Mouse (Mus musculus) gastrocnemius, postnatal 10 days (tissue): ENCODE data around the gene Eif3g. TPM values are rescaled to one million over a fixed set of nuclear protein-coding genes. Genes with fewer than 3 reads are reported as not detected.
A peak's percentile ranks its signal among the peaks of the same experiment; 100 is the strongest.

Experiments used
- DNase-seq: peaks from one replicate; pipeline ENCODE4 v3.0.0; 2021; ENCODE audit warnings: mixed read lengths
- total RNA-seq, 2 experiments: library from RNA; stranded (reverse); gene quantifications; 2 replicates each; pipeline ENCODE4 v1.2.3; 2021

Gene Eif3g
- total RNA-seq, 2 experiments from 2014 or later = 131 to 133 TPM

DNA sequence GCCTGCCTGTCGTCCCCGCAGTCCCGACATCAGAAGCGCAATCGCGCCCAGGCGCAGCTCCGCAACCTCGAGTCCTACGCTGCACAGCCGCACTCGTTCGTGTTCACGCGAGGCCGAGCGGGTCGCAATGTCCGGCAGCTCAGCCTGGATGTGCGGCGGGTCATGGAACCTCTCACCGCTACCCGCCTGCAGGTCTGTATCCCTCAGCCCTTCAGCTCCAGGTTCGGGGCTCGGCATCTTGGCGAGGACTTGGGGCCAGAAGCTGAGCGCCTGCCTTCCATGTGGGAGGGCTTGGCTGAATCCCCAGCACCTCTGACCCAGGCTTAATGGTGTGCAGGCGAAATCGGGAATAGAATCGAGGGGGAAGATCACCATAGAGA is 10.0 kb downstream of the Eif3g start:
- no peak for DNase-seq

DNA sequence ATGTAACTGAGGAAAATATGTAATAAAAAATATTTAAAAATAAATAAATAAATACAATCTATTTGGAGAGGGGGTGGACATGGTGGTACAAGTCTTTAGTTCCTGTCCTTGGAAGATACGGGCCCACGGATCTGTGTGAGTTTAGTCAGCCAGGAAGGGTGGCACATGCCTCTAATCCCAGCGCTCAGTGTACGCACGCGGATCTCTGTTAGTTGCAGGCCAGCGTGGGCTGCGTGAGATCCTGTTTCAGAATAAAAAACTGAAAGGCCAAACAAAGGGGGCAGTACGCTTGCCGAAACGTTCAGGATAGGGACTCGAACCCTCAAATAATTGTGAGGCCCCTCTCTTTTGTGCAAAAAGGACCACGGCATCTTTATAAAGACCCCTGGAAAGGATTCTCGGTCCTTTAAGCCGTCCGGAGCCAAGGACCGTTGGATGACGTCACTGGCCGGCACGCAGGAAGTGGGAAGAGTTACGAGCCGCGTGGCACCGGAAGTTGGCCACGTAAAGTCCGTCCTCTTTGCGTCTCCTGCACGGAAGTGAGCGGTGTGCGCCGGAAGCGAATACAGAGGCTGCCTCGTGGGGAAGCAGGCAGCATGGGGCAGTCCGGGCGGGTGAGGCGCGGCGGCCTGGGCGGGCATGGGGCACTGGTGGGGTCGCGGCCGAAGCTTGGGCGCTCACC is 10.6 kb downstream of the Eif3g start, which contains the start of gene Ppan:
Gene Ppan (plus strand): TSS at position 472 of the 682 bp plus-strand sequence.
- peak; percentile 93 for DNase-seq

DNA sequence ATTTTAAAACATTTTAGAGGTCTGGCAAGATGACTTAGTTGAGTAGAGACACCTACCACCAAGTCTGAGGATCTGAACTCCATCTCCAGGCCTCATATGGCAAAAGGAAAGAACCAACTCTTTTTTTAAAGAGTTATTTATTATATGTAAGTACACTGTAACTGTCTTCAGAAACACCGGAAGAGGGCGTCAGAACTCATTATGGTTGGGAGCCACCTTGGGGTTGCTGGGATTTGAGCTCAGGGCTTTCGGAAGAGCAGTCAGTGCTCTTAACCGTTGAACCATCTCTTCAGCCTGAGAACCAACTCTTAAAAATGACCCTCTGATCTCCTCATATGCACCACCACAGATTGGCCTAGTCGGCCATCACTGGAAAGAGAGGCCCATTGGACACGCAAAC is 11.2 kb downstream of the Eif3g start:
- DNase-seq = no peak

- no peak for DNase-seq
These were observed 11.9 kb downstream of the Eif3g start for GRCm38 (mm10) chr9:20886563-20886962.

- DNase-seq = no peak
These were observed 19.2 kb downstream of the Eif3g start, which contains the start of gene Angptl6 for GRCm38 (mm10) chr9:20879097-20879792. Angptl6 (minus strand) TSS chr9:20879727.

DNA sequence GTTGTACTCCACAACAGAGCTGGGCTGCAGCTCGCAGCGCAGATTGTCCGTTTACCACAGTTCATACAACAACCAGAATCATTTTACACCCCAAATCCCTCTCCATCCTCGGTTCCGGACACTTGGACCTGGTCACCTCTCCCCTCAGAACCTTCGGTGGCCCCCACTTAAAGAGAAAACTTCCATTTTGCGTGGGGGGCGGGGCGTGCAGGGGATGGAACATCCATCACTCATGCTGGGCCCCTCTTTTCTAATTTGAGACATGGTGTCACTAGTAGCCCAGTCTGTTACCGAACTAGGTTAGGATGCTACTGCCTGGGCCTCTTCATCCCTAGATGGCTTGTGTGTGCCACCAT is 19.7 kb downstream of the Eif3g start:
- peak; percentile 35 for DNase-seq

GRCm38 (mm10) chr9:20878041-20878709 is 20.2 kb downstream of the Eif3g start:
- DNase-seq = peak; percentile 100

DNA sequence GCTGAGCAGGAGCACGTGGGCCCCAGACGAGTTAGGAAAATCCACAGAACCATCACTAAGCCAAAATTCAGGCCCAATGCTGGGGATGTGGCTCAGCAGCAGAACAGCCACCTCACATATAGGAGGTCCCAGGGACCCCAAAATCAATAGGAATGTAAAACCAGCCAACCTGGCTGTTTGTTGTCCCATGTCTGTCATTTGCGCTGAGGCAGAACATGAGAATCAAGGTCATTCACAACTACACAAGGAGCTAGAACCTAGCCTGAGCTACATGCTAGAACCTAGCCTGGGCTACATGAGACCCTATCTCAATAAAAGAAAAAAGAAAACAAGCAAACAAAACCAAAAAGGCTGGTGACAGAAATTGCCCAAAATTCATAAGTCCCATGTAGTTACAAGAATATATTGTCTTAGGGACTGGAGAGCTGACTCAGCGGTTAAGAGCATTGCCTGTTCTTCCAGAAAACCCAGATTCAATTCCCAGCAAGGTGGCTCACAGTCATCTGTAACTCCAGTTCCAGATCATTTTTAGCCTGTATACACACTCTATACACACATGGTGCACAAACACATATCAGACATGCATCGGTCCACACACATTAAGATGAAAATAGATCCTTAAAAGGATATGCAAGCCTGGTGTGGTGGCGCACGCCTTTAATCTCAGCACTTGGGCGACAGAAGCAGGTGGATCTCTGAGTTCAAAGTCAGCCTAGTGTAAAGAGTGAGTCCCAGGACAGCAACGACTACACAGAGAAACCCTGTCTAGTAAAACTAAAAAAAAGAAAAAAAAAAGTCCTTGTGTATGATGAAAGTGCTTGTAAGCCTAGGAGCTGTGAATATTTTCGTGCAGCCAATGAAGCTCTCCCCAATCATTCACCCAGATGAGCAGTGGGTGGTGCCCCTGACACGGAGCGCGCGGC is 21.0 kb downstream of the Eif3g start:
- DNase-seq = no peak

DNA sequence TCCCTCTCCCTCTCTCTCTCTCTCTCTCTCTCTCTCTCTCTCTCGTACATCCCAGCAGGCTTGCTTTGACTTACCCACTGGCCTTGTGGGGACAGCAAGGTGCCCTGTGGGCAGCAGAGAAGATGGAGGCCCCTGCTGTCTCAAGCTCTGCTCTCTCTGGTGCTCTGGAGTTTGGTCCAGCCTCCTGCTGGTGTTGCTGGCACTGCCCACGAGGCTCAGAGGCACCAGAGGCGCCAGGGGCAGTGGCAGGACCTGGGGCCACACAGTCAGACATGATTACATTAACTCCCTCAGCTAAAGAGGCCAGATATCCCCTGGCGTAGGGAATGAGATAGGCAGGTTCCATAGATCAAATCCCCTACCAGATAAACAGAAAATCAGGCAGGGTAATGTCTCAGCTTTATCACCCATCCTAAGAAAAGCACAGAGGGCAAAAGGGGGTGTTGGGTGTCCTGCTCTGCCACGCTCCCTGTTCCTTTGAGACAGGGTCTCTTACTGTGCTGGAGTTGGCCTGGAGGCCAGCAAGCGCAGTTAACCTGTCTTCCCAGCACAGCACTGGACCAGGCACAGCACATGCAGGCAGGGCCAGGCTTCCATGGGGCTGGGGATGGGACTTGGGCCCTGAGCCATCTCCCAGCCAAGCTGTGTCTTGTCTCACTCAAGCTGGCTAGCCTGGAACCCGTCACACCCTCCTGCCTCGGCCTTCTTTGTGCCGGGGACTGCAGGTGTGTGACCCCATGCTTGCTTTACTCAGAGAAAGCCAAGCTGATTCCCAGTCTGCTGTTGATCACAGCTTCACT is 21.9 kb downstream of the Eif3g start:
- DNase-seq = no peak

DNA sequence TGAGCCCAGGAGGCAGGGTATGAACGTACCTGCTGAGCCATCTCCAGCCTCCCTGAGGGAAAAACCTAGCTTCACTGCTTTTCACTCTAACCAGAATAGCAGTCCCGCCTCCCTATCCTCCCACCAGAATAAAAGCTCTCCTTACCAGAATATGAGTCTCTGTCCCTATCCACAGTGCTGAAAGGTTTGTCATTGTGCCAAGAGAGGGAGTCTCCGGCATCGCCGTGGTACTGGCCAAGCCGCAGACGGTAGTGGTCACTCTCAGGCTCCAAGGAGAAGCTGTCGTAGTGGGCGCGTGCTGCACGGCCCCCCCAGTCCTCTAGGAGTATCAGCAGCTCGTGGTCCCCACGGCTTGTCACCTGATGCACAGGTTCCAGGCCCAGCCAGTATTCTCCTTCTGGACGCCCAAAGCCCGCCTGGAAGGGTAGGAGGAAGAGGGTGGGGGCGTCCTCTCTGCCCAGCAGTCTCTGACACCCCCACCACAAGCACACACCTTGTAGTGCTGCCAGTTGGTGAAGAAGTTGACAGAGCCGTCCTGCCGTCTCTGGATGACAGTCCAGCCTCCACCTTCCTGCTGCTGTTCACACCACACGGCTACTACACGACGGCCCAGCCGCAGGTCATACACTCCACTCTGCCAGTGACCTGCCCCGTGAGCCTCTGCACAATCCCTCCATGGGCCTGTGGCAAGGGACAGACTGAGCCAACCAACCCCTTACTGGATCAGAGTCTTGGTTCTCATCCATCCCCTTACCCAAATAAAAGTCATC is 23.2 kb downstream of the Eif3g start:
- DNase-seq = no peak

DNA sequence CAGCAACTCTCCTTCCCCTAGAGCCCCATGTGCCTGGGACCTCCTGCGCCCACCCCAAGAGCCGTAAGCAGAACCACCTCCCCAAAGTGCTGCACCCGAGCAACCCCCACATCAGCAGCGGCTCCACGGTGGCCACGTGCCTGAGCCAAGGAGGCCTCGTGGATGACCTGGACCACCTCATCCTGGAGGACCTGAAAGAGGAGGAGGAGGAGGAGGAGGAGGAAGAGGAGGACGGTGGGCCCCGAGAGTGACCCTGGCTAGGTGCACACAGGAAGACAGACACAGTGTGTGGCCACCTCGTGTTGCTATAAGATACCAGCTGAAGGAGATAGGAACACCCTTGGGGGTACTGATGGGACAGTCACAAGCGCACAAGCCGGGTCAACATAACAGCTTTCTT is 24.9 kb downstream of the Eif3g start:
- DNase-seq = no peak

DNA sequence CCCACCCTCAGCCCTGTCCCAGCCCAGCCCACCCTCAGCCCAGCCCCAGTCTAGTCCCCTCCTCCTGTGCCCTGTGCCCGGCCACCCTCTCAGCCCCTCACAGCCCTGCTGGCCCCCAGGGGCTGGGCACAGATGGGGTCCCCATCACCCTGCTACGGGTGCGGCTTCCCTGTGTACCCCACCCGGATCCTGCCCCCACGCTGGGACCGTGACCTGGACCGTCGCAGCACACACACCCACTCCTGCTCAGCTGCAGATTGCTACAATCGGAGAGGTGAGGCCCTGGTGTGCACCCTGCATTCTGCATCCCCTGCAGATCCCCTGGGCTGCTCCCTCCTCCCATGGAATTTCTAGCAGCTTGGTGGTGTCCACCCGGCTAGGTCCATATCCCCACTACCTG is 25.4 kb downstream of the Eif3g start:
- no peak for DNase-seq

DNA sequence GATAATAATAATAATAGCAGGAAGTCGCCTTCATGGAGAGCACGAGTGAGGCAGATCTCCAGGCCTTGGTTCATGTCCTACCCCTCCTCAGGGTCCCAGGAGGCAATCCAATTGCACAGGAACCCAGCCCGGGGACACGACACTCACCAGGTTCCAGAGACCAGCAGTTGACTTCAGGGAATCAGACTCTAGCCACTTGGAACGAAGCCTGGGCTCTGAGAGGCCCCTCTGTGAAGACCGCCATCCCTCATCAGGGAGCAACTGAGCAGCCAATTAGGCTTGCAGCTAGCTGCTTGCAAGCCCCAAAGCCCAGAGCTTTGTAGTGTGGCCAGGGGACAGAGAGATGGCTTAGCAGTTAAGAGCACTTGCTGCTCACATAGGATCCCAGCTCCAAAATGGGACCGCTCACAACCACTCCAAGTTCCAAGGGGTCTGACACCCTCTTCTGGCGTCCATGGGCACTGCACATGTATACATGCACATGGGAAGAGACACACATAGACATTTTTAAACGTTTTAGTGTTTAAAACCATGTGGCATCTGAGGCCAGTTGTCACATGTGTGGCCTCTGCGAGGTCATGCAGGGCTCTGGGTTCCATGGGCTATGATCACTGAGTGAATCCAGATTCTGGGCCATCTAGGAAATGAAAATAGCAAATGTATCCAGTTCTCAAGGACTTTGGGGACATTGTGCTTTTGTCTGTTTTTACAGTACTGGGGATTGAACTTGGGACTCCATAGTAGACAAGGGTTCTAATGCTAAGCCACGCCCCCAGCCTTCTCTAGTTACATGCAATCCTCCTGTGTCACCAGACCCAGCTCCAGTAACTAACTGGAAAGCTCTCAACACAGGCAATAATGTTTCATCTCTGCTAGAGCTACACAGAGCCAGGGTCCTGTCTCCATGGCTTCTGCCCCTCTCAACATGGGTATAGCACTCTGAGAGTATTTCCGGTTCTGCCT is 27.9 kb downstream of the Eif3g start:
- no peak for DNase-seq

DNA sequence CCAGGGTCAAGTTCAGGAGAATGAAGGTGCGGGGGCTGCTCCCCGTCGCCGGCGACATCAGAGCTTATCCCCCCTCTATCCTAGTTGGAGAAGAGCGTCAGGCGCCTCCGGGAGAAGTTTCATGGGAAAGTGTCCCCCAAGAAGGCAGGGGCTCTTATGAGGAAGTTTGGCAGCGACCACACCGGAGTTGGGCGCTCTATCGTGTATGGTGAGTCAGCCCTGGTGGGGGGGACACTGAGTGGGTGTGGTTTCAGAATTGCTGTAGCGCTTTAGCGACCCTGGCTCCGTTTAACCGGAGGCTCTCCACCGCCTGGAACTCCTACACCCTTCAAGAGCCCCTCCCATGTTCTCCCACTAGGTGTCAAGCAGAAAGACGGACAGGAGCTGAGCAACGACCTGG is 29.2 kb downstream of the Eif3g start:
- DNase-seq = no peak

- peak; percentile 58 for DNase-seq
These were observed 29.9 kb downstream of the Eif3g start, which contains the start of gene A230050P20Rik for GRCm38 (mm10) chr9:20868448-20869001. A230050P20Rik (plus strand) TSS chr9:20868642.

DNA sequence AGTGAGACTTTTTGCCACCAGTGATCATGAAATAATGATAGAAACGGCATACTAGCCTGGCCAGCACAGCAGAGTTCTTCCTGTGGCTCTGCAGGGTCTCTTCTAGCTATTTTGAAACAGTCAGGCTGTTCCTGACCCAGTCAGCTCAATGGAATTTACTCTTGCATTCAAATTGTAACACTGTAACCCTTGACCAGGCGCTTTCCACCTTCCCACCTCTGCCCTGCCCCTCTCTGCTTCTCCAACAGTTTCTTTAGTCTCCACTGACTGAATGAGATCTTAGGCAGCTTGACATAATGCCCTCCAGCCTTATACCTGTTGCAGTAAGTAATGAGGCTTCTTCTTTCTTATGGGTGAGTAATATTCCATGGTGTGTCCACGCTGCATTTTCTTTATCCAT is 31.5 kb downstream of the Eif3g start:
- DNase-seq = no peak

GRCm38 (mm10) chr9:20862225-20862624 is 36.2 kb downstream of the Eif3g start:
- DNase-seq = no peak

DNA sequence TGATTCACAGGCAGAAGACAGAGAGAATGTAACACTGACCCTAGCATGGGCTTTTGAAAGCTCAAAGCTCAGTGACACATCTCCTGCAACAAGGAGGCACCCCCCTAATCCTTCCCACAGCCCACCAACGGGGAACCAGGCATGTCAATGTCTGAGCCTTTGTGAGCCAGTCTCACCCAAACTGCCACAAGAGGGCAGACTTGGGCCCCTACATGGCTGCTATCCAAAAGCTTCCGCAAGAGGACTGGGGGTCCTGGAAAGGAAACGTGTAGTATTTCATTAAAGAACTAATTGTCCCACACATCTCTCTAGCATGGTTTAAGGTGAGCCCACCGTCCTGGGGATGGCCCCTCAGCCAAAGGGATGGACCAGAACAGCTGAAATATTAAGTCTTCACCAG is 36.6 kb downstream of the Eif3g start:
- DNase-seq = no peak

GRCm38 (mm10) chr9:20859926-20860325 is 38.5 kb downstream of the Eif3g start:
- DNase-seq = no peak
